Mouse (Mus musculus): ENCODE data around the gene Apoc4.
"Not testable (repeated sequence)": the region's sequence is repeated elsewhere in the genome, so short reads cannot be mapped to it uniquely, and the experiment has no call there.

The Apoc4 gene

DNA sequence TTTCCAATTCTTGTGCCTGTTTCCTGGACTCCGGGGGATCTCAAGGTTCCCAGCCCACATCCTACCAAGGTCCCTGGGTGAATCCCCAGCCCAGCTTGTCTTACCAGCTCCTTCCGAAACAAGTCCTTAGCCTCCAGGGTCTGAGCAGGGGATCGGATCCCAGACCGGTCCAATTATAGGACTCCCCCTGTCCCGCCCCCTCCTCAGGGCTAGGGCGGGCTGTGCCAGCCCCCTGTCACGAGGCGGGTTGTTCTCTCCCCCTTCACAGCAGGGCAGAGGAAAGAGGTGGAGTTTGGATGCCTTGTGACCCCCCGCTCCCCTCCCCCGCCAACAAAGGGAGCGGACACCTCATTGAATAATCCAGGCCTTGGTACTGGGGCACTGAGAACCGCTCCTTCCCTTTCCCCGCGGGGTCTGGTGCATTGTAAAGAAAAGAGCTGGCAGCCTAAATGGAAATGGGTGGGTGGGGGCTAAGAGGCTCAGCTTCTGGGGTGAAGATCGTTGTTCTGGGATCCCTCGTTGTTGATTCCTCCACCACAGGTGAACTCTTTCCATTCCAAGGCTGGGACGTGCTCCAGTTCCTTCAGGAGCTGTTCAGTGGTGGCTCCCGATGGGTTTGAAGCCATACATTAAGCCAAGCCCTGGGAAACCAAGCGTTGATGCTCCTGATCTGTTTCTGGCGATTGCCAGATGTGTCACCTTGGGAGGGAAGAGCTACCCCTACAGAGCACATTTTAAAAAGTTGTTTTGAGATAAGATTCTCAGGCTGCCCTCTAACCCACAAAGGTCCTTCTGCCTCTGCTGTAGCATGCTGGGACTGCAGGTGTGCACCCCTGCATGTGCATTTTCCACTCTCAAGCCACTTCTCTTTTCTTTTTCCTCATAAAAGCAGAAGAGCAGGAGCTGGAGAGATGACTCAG lies 17.9 kb upstream of the Apoc4 start, which contains the start of gene Apoe:
Gene Apoe, minus strand, starts transcription at position 282 of the 920 bp plus-strand sequence.
- no peak for DNase-seq (ENCODE audit: low read depth)

DNA sequence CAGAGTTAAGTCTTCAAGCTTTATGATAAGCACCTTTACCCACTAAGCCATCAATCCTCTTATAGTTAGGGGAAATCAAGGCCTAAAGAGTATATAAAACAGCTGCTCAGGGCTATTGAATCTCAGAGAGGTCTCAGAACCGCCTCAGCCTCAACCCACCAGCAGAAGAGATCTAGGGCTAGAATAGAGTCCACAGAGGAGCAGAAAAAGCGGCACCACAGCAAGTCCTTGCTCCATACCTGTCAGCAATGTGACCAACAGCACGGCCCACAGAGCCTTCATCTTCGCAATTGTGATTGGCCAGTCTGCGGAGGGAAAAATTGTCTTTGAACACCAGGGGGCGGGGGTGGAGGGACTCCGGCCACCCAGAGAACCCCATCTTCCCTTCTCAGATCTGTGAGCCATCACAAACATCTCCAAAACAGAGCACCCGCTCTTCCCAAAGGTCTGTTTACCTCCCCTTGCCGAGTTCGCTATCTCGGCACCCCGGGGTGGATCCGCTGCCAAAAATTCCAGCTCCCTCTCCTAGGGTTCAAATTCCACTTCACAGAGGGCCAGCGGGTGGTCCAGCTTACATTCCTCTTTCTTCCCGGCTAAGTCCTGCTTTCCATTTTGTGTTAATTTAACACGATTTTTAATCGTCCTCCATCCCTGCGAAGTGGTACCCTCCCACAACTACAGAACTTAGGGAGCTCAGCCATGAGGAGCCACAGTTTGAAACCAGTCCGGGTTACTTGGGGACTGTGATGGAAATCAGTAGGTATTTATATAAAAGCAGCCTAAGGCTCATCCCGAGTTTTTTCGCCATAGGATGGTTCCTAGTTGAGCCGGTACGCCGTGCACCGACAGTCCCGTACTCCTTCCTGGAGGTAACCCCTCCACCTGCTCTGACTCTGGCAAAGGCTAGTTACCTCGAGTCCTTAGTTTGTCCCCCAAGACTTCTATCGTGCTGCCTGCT lies 16.9 kb upstream of the Apoc4 start:
- DNase-seq (ENCODE audit: low read depth), result no peak

GRCm38 (mm10) chr7:19696336-19696873 lies 15.1 kb upstream of the Apoc4 start:
- no peak for DNase-seq (ENCODE audit: low read depth)

DNA sequence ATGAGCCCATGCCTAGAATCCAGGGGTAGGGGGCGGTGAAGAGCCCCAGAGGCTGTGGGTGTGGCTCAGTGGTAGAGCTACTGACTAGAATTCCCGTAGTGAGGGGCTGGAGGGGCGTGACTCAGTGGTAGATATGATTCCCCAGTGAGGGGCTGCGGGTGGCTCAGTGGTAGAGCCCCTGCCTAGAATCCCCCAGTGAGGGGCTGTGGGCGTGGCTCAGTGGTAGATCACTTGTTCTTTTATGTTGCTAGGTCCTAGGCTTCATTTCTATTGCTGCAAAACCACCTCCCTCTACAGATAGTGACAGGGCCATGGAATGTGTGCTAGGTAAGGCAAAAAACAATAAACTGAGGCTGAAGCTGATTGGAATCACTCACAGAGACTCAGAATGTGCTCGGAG lies 14.6 kb upstream of the Apoc4 start:
- no peak for DNase-seq (ENCODE audit: low read depth)

GRCm38 (mm10) chr7:19695213-19695594 lies 13.9 kb upstream of the Apoc4 start:
- no peak for DNase-seq (ENCODE audit: low read depth)

DNA sequence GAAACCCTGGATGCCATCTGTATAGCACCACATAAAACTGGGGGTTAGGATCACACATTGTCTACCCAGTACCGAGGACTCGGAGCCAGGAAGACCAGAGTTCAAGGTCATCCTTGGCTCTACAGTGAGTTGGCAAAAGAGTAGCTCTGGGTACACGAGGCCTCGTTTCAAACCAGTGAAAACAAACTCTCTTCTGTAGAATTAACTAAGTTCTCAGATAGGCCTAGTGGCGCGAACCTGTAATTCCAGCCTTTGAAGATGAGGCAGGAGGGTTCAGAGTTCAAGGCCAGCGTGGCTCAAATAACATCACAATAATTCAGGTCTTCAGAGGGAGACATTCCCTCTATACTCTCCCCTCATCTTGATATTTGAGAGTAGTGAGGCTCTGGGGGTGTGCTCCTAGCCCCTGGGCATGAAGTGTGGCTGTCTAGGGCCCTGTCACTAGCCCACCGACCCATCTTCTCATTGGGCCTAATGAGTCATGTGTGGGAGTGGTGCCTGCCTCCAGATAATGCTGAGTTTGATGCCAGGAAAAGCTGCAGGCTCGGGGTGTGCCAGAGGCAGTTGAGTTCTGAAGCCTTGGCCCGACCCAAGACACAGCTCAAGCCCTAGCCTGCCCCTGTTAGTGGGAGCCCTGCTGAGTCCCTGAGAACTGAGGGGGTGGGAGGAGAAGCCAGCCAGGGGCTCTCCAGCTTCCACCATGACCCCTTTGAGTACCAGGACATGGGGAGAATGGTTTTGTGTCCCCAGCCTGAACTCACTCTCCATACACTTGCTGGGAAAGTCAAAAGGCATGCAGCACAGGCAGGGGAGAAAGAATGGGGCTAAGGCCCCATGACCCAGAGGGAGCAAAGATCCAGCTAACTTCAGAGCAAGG lies 13.3 kb upstream of the Apoc4 start:
- no peak for DNase-seq (ENCODE audit: low read depth)

DNA sequence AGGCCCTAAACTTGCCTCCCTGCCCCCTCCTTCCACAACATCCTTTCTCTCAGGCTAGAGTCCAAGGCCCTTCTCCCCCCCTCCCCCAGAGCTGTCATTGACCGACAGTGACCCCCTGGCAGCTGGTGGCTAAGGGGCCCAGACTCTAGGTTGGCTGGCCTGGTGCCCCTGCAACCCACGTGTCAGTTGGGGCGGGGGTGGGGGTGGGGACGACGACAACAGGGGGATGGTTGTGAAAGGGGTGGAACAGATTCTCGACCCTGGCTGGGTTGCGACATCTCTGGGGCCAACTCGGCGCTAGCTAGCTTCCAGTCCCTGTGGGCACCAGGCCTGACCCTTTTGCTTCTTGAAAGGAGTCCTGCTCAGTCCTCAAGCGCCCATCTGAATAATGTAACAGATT lies 12.1 kb upstream of the Apoc4 start:
- no peak for DNase-seq (ENCODE audit: low read depth)

- DNase-seq (ENCODE audit: low read depth), result no peak
Observed at GRCm38 (mm10) chr7:19691873-19692865, 10.9 kb upstream of the Apoc4 start, which contains the start of gene Apoc1. TSS of gene Apoc1 (minus strand) at chr7:19692660.

DNA sequence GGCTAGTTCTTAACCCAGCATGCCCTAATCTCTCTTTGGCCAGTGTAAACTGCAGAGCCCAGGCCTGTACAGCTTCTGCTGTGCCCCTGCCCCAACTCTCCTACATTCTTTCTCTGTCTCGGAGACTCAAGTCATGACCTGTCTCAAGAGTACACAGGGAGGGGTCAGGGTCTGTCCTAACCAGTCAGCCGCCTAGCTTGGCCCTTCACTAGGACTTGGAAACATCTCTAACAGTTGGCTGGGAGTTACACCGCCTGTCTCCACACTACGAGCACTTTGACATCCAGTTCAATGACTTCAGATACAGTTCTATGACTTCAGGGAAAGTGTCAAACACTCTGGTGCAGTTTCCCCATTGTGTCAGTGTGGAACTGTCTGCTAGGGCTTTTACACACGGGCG lies 10.2 kb upstream of the Apoc4 start:
- DNase-seq (ENCODE audit: low read depth), result no peak

DNA sequence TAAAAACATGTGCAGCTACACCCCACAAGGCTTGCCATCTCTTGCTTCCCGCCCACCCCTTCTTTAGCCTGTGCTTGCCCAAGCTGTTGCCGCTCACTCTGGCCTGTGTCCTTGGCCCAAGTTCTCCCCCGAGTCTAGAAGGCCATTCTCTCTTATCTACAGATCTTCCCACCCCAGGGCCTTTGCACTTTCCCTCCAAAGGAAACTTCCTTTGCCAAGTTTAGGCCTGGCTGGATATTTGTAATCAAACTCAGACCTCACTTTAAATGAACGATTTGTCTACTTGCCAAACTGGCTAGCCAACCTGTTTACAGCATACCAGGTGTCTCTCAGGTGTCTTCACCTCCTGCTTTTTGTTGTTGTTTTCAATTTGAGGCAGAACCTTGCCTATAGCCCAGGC lies 9.6 kb upstream of the Apoc4 start:
- DNase-seq (ENCODE audit: low read depth), result no peak

DNA sequence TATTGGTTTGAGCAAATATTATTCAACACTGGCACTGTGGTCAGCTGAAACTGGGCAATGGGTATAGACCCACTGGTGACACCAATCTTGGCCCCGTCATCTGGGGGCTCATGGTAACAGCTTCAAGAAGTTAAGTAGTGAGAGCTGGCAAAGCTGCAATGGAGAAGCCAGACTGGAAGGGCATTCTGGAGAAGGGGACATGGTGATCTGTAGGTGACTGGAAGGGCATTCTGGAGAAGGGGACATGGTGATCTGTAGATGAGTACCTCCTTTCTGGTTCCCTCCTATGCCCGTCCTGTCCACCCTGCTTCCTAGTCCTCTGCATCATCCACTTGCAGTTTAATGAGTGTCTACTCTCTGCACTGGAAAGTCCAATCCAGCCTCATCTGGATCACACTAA lies 7.3 kb upstream of the Apoc4 start:
- no peak for DNase-seq (ENCODE audit: low read depth)

- DNase-seq (ENCODE audit: low read depth), result no peak
Observed at GRCm38 (mm10) chr7:19688101-19688500, 6.8 kb upstream of the Apoc4 start.

DNA sequence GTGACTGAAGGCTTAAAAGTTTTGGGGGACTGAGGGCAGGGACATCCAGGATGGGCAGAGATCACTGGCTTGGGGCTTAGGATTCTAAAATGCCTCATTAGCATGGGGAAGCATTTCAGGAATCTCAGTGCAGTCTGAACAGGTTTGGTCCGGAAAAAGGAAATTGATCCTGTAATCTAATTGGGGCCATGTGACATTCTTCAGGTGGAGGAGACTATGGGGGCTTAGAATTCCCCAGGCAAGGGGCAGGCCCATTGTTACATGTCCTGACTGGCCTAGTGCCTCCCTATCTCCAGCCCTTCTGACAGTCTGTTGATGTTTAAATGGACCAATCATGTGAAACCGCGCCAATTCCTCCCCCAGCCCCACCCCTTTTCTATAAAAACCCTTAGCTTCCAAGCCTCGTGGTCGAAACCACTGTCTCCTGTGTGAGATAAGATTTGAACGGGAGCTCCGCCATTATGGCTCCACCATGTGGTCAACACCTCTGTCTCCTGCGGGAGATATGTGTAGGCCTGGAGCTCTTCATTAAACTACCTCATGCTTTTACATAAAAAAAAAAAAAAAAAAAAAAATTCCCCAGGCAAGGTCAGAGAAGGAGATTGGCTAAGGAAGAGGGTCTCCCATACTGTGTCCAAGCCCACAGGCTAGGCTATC lies 5.8 kb upstream of the Apoc4 start:
- not testable (repeated sequence) for DNase-seq (ENCODE audit: low read depth)

GRCm38 (mm10) chr7:19686521-19686920 lies 5.2 kb upstream of the Apoc4 start:
- DNase-seq (ENCODE audit: low read depth), result no peak

DNA sequence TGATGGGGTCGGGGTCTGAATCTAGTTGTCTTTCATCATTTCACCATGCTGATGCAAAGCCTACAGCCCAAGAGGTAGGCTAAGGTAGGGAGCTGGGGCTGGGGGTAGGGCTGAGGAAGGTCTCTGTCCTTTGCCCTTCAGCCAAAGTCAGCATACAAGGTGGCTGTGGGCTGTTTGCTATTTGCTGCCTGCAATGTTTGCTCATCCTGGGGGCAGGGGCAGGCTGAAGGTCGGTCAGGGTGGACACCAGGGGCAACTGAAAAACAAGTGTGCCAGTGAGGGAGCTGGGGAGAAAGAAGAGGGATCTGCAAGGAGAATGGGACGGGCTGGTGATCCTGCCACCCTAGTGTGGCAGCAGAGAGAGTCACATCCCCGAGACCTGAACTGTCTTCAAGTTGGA lies 4.1 kb upstream of the Apoc4 start:
- no peak for DNase-seq (ENCODE audit: low read depth)

DNA sequence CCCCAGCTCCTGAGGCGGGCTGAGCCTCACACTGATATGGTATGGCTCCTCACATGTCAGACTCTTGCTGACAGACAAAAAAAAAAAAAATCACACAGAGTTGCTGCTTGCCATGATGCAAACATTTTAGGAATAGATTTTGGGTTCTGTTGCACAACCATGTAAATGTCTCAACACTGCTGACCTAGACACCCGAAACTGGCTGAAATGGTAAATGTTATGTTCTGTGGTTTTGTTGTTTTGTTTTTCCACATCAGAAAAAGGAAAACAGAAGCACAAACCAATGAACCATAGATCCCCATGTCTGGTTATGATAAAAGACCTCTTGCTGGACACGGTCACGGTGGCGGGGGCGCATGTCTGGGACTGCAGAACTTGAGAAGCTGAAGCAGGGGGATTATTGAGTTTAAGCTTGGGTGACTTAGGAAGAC lies 2.5 kb upstream of the Apoc4 start:
- no peak for DNase-seq (ENCODE audit: low read depth)

- DNase-seq (ENCODE audit: low read depth), result no peak
Observed at GRCm38 (mm10) chr7:19682979-19683378, 1.7 kb upstream of the Apoc4 start.

DNA sequence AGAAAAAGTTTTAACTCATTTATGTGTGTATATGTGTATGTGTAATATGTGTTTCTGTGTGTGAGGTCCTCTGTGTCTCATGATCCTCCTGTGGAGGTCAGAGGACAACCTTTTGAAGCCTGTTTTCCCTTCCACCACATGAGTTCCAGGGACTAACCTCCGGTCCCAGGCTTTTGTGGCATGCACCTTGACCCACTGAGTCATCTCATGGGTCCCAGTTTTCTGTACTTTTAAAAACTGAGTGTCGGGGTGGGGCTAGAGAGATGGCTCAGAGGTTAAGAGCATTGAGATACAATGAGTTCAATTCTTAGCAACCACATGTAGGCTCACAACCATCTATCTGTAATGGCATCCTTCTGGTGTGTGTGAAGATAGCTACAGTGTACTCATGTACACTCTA lies 577 bp downstream of the Apoc4 start:
- DNase-seq (ENCODE audit: low read depth), result no peak

DNA sequence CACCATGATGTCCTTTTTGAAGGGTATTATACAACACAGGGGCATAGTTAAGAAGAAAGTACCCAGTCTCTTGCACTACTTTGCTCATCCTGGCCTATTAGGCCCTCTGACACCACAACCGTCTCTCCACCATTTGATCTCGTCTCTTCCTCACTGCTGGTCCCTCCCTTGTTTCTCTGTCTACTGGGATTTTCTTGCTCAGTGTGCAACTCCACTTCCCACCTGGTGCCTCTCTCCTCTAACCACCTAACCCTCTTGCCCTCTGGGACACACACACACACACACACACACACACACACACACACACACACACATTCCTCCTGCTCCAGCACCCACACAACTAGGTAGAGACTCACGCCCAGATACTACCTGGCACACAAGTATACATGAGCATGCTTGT lies 2.4 kb downstream of the Apoc4 start:
- no peak for DNase-seq (ENCODE audit: low read depth)

DNA sequence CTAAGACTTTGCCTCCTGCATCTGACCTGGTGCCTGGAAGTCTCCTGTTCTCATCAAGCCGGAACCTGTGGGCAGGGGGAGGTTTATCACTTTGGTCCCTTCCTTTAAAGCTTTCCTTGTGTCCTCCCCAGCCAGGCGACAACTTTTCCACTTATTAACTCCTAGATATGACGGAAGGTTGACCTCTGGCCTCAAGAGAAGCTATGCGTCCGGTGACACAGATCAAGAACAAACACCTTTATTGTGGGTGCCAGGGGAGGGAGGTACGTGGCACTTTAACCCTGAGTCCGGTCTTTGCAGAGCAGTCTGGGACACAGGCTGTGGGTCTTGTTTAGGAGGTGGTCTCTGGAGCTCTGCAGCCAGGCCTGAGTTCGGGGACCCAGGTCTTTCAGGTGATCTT lies 3.4 kb downstream of the Apoc4 start, which contains the start of gene Apoc2:
Gene Apoc2, minus strand, starts transcription at position 70 of the 400 bp plus-strand sequence.
- DNase-seq (ENCODE audit: low read depth), result no peak
